Mouse (Mus musculus): ENCODE measurements around the gene Chrm2. TPM values are rescaled to one million over a fixed set of nuclear protein-coding genes. Genes with fewer than 3 reads are reported as not detected.
A peak's percentile ranks its signal among the peaks of the same experiment; 100 is the strongest.

The Chrm2 gene
- polyA plus RNA-seq, 1 experiment from 2014 or later = 5.6 TPM

- Histone ChIP-seq H3K36me3 (ENCODE audit: control insufficient read depth, insufficient read depth, low read length) (no peaks in the 10 kb centered on the region), H3K27ac (ENCODE audit: low read depth, low read length) (no peak overlapping the region), H3K9me3 (replicated peaks; ENCODE audit: control insufficient read depth, low read length) (no peaks in the 10 kb centered on the region), H3K4me1 (ENCODE audit: control insufficient read depth, insufficient read depth, low read length) (peaks cover 4% of the 10 kb centered on the region; the same call in 1 of the 2 replicates), H3K9ac (ENCODE audit: low read depth, low read length) (no peak overlapping the region), H3K4me3 (ENCODE audit: low read depth, low read length) (no peak overlapping the region), H3K27me3 (ENCODE audit: control insufficient read depth, insufficient read depth, low read length) (no peaks in the 10 kb centered on the region), H3K4me2 (no peak overlapping the region)
- 62% methylated on average over 4 of the region's 4 CpGs for WGBS (ENCODE audit: insufficient replicate concordance)
- ATAC-seq (replicated peaks; ENCODE audit: insufficient number of reproducible peaks, low FRiP score, low TSS enrichment) = no peak
Measured at GRCm38 (mm10) chr6:36484132-36484665, 96.3 kb downstream of the Chrm2 start.

- H3K4me2 ChIP-seq = no peak overlapping the region
- H3K4me1 ChIP-seq (ENCODE audit: control insufficient read depth, insufficient read depth, low read length) = 0 out of 2 replicates have a peak, but pooled peaks cover 3% of the 10 kb centered on the region
- H3K9ac ChIP-seq (ENCODE audit: low read depth, low read length) = no peak overlapping the region
- H3K36me3 ChIP-seq (ENCODE audit: control insufficient read depth, insufficient read depth, low read length) = no peaks in the 10 kb centered on the region
- peak overlapping the region; percentile 93 for H3K27ac ChIP-seq (ENCODE audit: low read depth, low read length)
- no peaks in the 10 kb centered on the region for H3K27me3 ChIP-seq (ENCODE audit: control insufficient read depth, insufficient read depth, low read length)
- WGBS (ENCODE audit: insufficient replicate concordance) = 64% methylated on average over 7 of the region's 7 CpGs
- no peaks in the 10 kb centered on the region for H3K9me3 ChIP-seq (replicated peaks; ENCODE audit: control insufficient read depth, low read length)
- H3K4me3 ChIP-seq (ENCODE audit: low read depth, low read length) = no peak overlapping the region
- ATAC-seq (replicated peaks; ENCODE audit: insufficient number of reproducible peaks, low FRiP score, low TSS enrichment) = no peak
Measured at GRCm38 (mm10) chr6:36507008-36507663, 119.3 kb downstream of the Chrm2 start.

- H3K27ac ChIP-seq (ENCODE audit: low read depth, low read length) = peak overlapping the region; percentile 93
- ATAC-seq (replicated peaks; ENCODE audit: insufficient number of reproducible peaks, low FRiP score, low TSS enrichment) = peak; percentile 68
- no peak overlapping the region for H3K9ac ChIP-seq (ENCODE audit: low read depth, low read length)
Measured at GRCm38 (mm10) chr6:36507946-36508345, 120.1 kb downstream of the Chrm2 start.

GRCm38 (mm10) chr6:36508469-36508868 is 120.6 kb downstream of the Chrm2 start:
- Histone ChIP-seq H3K9me3 (replicated peaks; ENCODE audit: control insufficient read depth, low read length) (no peaks in the 10 kb centered on the region), H3K4me1 (ENCODE audit: control insufficient read depth, insufficient read depth, low read length) (0 out of 2 replicates have a peak, but pooled peaks cover 3% of the 10 kb centered on the region), H3K27ac (ENCODE audit: low read depth, low read length) (peak overlapping the region; percentile 93), H3K27me3 (ENCODE audit: control insufficient read depth, insufficient read depth, low read length) (no peaks in the 10 kb centered on the region), H3K9ac (ENCODE audit: low read depth, low read length) (no peak overlapping the region), H3K4me2 (0 out of 2 replicates have a peak overlapping the region, but pooled peaks have one; percentile 5), H3K4me3 (ENCODE audit: low read depth, low read length) (no peak overlapping the region), H3K36me3 (ENCODE audit: control insufficient read depth, insufficient read depth, low read length) (no peaks in the 10 kb centered on the region)
- peak; percentile 59; the same call in 1 of the 2 replicates for ATAC-seq (replicated peaks; ENCODE audit: insufficient number of reproducible peaks, low FRiP score, low TSS enrichment)
- 20% methylated on average over 2 of the region's 2 CpGs for WGBS (ENCODE audit: insufficient replicate concordance)

More at GRCm38 (mm10) chr6:36507946-36508345, 120.1 kb downstream of the Chrm2 start:
- Histone ChIP-seq H3K4me2 (0 out of 2 replicates have a peak overlapping the region, but pooled peaks have one; percentile 5), H3K36me3 (ENCODE audit: control insufficient read depth, insufficient read depth, low read length) (no peaks in the 10 kb centered on the region), H3K9me3 (replicated peaks; ENCODE audit: control insufficient read depth, low read length) (no peaks in the 10 kb centered on the region), H3K4me1 (ENCODE audit: control insufficient read depth, insufficient read depth, low read length) (0 out of 2 replicates have a peak, but pooled peaks cover 3% of the 10 kb centered on the region), H3K4me3 (ENCODE audit: low read depth, low read length) (no peak overlapping the region), H3K27me3 (ENCODE audit: control insufficient read depth, insufficient read depth, low read length) (no peaks in the 10 kb centered on the region)
- WGBS (ENCODE audit: insufficient replicate concordance) = 16% methylated on average over 7 of the region's 7 CpGs

GRCm38 (mm10) chr6:36516508-36516907 is 128.6 kb downstream of the Chrm2 start:
- Histone ChIP-seq H3K36me3 (ENCODE audit: control insufficient read depth, insufficient read depth, low read length) (no peaks in the 10 kb centered on the region), H3K9me3 (replicated peaks; ENCODE audit: control insufficient read depth, low read length) (no peaks in the 10 kb centered on the region), H3K27ac (ENCODE audit: low read depth, low read length) (no peak overlapping the region), H3K4me2 (no peak overlapping the region), H3K9ac (ENCODE audit: low read depth, low read length) (no peak overlapping the region), H3K27me3 (ENCODE audit: control insufficient read depth, insufficient read depth, low read length) (no peaks in the 10 kb centered on the region), H3K4me3 (ENCODE audit: low read depth, low read length) (no peak overlapping the region), H3K4me1 (ENCODE audit: control insufficient read depth, insufficient read depth, low read length) (no peaks in the 10 kb centered on the region)
- 76% methylated on average over 4 of the region's 4 CpGs for WGBS (ENCODE audit: insufficient replicate concordance)
- ATAC-seq (replicated peaks; ENCODE audit: insufficient number of reproducible peaks, low FRiP score, low TSS enrichment) = no peak

- WGBS (ENCODE audit: insufficient replicate concordance) = 50% methylated on average over 5 of the region's 5 CpGs
- no peak for ATAC-seq (replicated peaks; ENCODE audit: insufficient number of reproducible peaks, low FRiP score, low TSS enrichment)
- H3K36me3 ChIP-seq (ENCODE audit: control insufficient read depth, insufficient read depth, low read length) = no peaks in the 10 kb centered on the region
- H3K4me2 ChIP-seq = no peak overlapping the region
- no peak overlapping the region for H3K27ac ChIP-seq (ENCODE audit: low read depth, low read length)
- H3K4me3 ChIP-seq (ENCODE audit: low read depth, low read length) = no peak overlapping the region
- H3K9me3 ChIP-seq (replicated peaks; ENCODE audit: control insufficient read depth, low read length) = no peaks in the 10 kb centered on the region
- no peaks in the 10 kb centered on the region for H3K27me3 ChIP-seq (ENCODE audit: control insufficient read depth, insufficient read depth, low read length)
- no peaks in the 10 kb centered on the region for H3K4me1 ChIP-seq (ENCODE audit: control insufficient read depth, insufficient read depth, low read length)
- H3K9ac ChIP-seq (ENCODE audit: low read depth, low read length) = no peak overlapping the region
Measured at GRCm38 (mm10) chr6:36517242-36517641, 129.4 kb downstream of the Chrm2 start.

- no peaks in the 10 kb centered on the region for H3K9me3 ChIP-seq (replicated peaks; ENCODE audit: control insufficient read depth, low read length)
- ATAC-seq (replicated peaks; ENCODE audit: insufficient number of reproducible peaks, low FRiP score, low TSS enrichment) = no peak
- no peak overlapping the region for H3K9ac ChIP-seq (ENCODE audit: low read depth, low read length)
- WGBS (ENCODE audit: insufficient replicate concordance) = 88% methylated on average over 11 of the region's 11 CpGs
- no peaks in the 10 kb centered on the region; the same call in 1 of the 2 replicates for H3K36me3 ChIP-seq (ENCODE audit: control insufficient read depth, insufficient read depth, low read length)
- no peak overlapping the region for H3K27ac ChIP-seq (ENCODE audit: low read depth, low read length)
- no peaks in the 10 kb centered on the region for H3K27me3 ChIP-seq (ENCODE audit: control insufficient read depth, insufficient read depth, low read length)
- H3K4me2 ChIP-seq = no peak overlapping the region
- no peaks in the 10 kb centered on the region for H3K4me1 ChIP-seq (ENCODE audit: control insufficient read depth, insufficient read depth, low read length)
- H3K4me3 ChIP-seq (ENCODE audit: low read depth, low read length) = no peak overlapping the region
Measured at GRCm38 (mm10) chr6:36523599-36523998, 135.7 kb downstream of the Chrm2 start.

- Histone ChIP-seq H3K9ac (ENCODE audit: low read depth, low read length) (no peak overlapping the region), H3K36me3 (ENCODE audit: control insufficient read depth, insufficient read depth, low read length) (no peaks in the 10 kb centered on the region; the same call in 1 of the 2 replicates), H3K4me3 (ENCODE audit: low read depth, low read length) (no peak overlapping the region), H3K27ac (ENCODE audit: low read depth, low read length) (no peak overlapping the region), H3K4me1 (ENCODE audit: control insufficient read depth, insufficient read depth, low read length) (no peaks in the 10 kb centered on the region), H3K27me3 (ENCODE audit: control insufficient read depth, insufficient read depth, low read length) (no peaks in the 10 kb centered on the region), H3K9me3 (replicated peaks; ENCODE audit: control insufficient read depth, low read length) (no peaks in the 10 kb centered on the region), H3K4me2 (no peak overlapping the region)
- WGBS (ENCODE audit: insufficient replicate concordance) = 70% methylated on average over 4 of the region's 4 CpGs
- no peak for ATAC-seq (replicated peaks; ENCODE audit: insufficient number of reproducible peaks, low FRiP score, low TSS enrichment)
Measured at GRCm38 (mm10) chr6:36528509-36528908, 140.6 kb downstream of the Chrm2 start.
